Mouse (Mus musculus) bone marrow, adult 2 months (tissue): Measurements from ENCODE around the gene Irs1.

ENCODE experiments used
- CTCF ChIP-seq: fragments of 200-500 bp; IDR thresholded peaks from 2 replicates; pipeline ENCODE4 v1.5.1; 2011; ENCODE audit warnings: low read length, control low read depth; ENCODE audit not compliant: control insufficient read depth, insufficient read depth
- POLR2A ChIP-seq: fragments of 200-500 bp; IDR thresholded peaks from 2 replicates; pipeline ENCODE4 v1.6.1; 2011; ENCODE audit warnings: low read depth, mild to moderate bottlenecking, control low read depth, low read length, borderline replicate concordance; ENCODE audit not compliant: control insufficient read depth

GRCm38 (mm10) chr1:82290723-82291150 lies 479 bp downstream of the Irs1 start:
- TF ChIP-seq CTCF (no peak), POLR2A (no peak)
